Mouse (Mus musculus) heart, postnatal 14 days (tissue): Measurements from ENCODE around the gene Wscd2. TPM values are rescaled to one million over a fixed set of nuclear protein-coding genes. Genes with fewer than 3 reads are reported as not detected.
"Not testable (repeated sequence)": the region's sequence is repeated elsewhere in the genome, so short reads cannot be mapped to it uniquely, and the experiment has no call there.

Experiments
- DNase-seq, 2 experiments: peaks; one replicate each; pipeline ENCODE4 v3.0.0; 2021 to 2022
- intact Hi-C: fragments of 180-260 bp; cut with DNase I; formaldehyde crosslinking; loops from one replicate; pipeline ENCODE4 v1.15.1; 2025
- total RNA-seq, 2 experiments: library from RNA; stranded (reverse); gene quantifications; 2 replicates each; pipeline ENCODE4 v1.2.3; 2021

Wscd2 gene
- total RNA-seq, 2 experiments from 2014 or later = 0.36 to 0.49 TPM

DNA sequence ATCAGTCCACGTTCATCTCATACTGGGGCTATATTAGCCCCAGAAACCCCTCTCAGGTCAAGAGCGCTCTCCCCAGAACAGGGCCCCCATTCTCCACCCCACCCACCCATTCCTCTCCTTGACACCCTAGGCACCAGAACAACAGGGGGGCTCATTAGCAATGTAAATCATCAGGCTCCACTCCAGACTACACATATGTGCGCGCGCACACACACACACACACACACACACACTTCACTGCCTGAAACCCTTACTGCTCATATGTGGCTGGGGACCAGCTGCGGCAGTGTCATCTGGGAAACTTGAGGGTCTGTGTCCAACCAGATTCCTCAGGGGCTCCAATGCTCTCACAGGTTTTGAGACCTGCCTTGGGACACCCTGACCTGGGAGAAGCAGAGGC is 88.3 kb downstream of the Wscd2 start:
- intact Hi-C loops = no loop called here
- DNase-seq = no peak

- no peak for DNase-seq
- intact Hi-C loops = no loop called here
Observed at GRCm38 (mm10) chr5:113579128-113579527, 89.0 kb downstream of the Wscd2 start.

- DNase-seq = no peak
- intact Hi-C loops = no loop called here
Observed at GRCm38 (mm10) chr5:113580248-113580647, 90.1 kb downstream of the Wscd2 start.

GRCm38 (mm10) chr5:113580801-113581200 is 90.7 kb downstream of the Wscd2 start:
- DNase-seq = no peak
- intact Hi-C loops = no loop called here

DNA sequence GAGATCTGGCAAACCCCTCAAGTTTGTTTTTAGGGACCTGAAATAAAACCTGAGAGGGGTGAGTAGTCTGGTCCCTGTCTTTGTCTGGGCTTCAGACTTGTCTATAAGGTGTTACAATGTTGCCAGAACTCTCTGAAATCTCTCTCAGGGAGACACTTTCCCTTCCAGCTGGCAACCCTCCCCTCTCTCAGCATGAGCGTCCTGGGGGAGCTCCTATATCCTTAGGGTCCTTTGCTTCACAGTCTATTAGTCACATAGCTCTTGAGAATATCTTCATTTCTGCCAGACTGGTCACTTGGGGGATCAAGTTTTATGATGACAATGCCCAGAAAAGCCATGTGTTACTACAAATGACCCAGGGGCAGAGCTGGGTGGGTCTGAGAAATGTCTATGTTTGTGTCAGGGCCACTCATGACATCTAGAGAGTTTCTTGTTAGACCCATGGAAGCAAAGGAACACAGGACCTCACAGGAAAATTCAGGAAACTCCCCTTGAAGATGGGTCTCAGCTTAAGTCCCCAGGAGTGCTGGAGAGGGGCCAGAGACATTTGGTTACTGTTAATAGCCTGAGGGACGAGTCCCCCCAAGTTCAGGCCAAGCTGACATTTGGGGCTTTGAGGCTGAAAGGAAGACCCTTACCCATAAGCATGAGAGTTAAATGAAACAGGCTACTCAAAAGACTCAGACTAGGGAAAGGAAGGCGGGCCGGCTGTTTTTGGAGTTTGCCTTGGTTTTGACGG is 93.5 kb downstream of the Wscd2 start:
- intact Hi-C loops = no loop called here
- no peak for DNase-seq

DNA sequence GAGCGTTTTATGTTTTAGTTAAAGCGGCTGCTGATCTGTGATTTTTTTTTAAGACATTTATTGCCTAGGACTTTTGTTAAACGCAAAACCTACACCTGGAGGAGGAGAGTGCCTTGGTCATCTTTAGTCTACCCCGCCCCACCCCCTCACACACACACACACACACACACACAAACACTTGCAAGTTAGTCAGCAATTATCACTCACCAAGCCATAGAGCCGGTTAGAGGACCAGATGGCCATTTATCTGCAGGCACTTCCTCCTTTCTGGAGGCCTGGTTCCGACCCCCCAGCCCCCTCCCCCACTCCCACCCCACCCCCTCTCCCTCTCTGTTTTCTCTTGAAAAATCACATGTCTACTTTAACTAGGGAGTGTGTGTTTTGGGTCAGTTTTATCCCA is 94.3 kb downstream of the Wscd2 start:
- DNase-seq = no peak
- intact Hi-C loops = no loop called here

DNA sequence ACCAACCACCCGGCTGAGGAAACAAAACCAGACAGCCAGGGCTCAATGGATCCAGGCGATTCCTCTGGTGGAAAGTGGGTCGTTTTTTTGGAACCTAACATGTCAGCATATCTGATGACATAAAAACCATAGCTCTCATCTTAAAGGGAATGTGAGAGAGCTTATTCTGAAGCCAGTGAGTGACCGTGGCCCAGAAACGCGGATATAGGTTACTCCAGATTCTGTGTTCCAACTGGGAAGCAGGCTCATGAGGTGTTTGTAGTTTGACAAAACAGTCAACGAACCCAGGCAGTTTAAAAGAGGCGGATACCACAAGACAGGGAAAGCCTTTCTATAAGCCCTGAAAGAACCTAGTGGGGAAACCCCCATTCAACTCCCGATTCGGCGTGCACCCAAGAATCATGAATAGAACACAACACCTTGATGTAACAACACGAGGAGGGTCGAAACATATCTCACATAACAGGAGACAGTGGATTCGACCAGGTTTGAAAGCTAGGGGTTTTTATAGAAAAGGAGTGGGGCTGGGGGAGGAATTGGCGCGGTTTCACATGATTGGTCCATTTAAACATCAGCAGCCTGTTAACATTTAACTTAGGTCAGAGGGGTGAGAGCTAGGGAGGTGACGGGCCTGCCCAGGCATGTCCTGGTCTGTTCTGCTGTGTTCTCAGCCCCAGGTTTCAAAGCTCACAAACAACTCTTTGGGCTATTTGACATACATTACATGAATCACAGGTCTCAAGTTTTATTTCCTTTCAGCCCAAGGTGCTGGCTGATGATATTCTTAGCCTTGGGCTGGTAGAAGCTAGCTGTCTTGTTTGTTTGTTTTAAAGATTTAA is 95.7 kb downstream of the Wscd2 start:
- DNase-seq = not testable (repeated sequence)
- intact Hi-C loops = loop anchor here (5.0 kb wide), 2 partner anchors 114 to 136 kb away; partner anchors contain the start of gene 1700069L16Rik

DNA sequence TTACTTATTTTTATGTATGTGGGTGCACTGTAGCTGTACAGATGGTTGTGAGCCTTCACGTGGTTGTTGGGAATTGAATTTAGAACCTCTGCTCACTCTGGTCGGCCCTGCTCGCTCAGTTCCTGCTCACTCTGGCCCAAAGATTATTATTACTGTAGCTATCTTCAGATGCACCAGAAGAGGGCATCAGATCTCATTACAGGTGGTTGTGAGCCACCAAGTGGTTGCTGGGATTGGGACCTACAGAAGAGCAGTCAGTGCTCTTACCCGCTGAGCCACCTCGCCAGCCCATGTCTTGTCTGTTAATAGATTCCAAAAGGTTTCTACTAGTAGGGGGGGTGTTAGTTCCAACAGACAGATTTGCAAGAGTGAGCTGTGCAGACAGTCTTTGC is 96.3 kb downstream of the Wscd2 start:
- intact Hi-C loops = loop anchor here (5.0 kb wide), 2 partner anchors 114 to 136 kb away; partner anchors contain the start of gene 1700069L16Rik
- not testable (repeated sequence) for DNase-seq

DNA sequence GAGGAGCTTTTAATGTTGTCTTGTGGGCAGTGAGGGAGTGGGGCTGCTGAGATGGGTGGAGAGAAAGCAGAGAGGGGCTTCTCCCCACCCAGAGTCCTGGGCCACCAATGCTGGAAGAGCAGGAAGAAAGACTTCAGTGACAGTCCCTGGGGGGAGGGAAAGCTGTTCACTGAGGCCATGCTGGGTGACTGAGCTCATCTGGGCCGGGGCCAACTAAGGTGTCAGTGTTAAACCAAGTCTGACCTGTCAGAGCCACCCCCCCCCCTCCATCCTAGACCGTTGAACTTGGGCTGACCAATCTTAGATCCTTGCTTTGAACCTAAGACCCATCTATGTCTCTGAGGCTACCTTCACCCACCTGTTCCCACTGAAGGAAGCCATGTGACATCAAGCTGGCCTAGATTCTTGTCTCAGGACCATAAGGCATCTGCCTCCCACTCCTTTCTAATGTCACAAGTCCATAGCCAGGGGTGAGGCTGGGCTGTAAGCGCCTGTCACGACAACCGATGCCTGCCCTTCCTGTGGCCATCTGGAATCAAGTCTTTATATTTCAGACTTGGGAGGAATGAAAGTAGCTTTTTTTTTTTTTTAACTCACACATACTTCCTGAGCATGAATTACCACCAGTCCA is 100.0 kb downstream of the Wscd2 start:
- DNase-seq = no peak
- intact Hi-C loops = no loop called here

GRCm38 (mm10) chr5:113591166-113591565 is 101.0 kb downstream of the Wscd2 start:
- intact Hi-C loops = no loop called here
- DNase-seq = no peak

GRCm38 (mm10) chr5:113591751-113592230 is 101.7 kb downstream of the Wscd2 start:
- no peak for DNase-seq
- intact Hi-C loops = no loop called here

GRCm38 (mm10) chr5:113593911-113594705 is 104.0 kb downstream of the Wscd2 start:
- intact Hi-C loops = no loop called here

GRCm38 (mm10) chr5:113596252-113596651 is 106.1 kb downstream of the Wscd2 start:
- no peak for DNase-seq
- intact Hi-C loops = no loop called here

More at GRCm38 (mm10) chr5:113593911-113594705, 104.0 kb downstream of the Wscd2 start:
- DNase-seq = no peak

DNA sequence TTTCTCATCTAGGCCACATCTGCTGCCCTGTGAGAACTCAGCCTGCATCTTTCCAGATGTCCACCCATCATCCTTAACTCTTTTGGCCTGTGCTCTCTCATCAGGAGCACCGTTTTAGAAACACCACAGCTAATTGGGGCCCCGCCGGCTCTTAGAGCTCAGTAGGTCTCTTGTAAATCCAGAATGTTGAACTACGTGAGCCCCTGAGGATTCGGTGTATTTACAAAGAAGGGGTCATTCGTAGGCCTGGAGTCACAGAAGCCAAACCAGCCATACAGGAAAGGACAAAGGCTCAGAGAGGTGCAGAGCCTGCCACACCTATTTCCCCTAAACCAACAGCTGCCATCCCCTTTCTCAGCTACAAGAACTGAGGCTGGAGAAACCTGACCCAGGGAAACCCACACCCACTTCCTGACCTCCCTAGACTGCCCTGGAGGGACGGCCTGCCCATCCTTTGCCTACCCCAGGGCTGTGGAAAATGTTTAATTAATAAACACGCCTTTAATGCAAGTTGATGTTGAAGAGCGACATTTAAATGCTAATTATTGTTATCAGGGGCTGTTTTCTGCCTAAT is 106.7 kb downstream of the Wscd2 start:
- DNase-seq = no peak
- intact Hi-C loops = no loop called here

DNA sequence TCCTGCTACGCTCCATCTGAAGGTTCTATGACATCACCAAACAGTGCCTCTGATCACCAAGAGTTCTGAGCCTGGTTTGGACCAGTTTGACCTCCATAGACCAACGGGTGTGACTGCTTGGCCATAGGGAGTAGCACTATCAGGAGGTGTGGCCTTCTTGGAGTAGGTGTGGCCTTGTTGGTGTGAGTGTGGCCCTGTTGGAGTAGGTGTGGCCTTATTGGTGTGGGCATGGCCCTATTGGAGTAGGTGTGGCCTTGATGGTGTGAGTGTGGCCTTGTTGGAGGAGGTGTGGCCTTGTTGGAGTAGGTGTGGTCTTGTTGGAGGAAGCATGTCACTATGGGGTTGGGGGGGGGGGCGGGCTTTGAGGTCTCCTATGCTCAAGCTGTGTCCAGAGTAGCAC is 110.0 kb downstream of the Wscd2 start:
- intact Hi-C loops = no loop called here
- no peak for DNase-seq

DNA sequence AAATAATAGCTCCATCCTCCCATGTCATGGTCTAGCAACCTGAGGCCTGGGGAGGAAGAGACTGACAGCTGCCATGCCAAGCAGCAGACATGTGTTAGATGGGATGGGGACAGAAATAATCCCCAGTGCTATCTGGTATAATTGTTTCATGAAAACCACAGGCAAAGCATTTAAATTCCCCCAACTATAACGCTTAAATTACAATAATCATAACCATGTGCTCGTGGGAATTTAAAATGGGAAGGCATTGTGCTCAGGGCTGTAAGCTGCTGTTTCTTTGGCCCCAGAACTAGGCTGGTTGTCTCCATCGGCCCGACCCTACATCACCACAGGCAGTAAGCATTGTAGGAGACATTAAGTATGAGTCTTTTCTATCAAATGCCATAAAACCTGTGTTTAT is 110.7 kb downstream of the Wscd2 start:
- no peak for DNase-seq
- intact Hi-C loops = no loop called here

- DNase-seq = no peak
- intact Hi-C loops = no loop called here
Observed at GRCm38 (mm10) chr5:113603471-113603870, 113.3 kb downstream of the Wscd2 start.

- intact Hi-C loops = no loop called here
- no peak for DNase-seq
Observed at GRCm38 (mm10) chr5:113604758-113605157, 114.6 kb downstream of the Wscd2 start.

GRCm38 (mm10) chr5:113606121-113606520 is 116.0 kb downstream of the Wscd2 start:
- intact Hi-C loops = no loop called here
- DNase-seq = no peak
